26 mouse cellular contexts compared by ENCODE assay signal in the genomic region with DNA sequence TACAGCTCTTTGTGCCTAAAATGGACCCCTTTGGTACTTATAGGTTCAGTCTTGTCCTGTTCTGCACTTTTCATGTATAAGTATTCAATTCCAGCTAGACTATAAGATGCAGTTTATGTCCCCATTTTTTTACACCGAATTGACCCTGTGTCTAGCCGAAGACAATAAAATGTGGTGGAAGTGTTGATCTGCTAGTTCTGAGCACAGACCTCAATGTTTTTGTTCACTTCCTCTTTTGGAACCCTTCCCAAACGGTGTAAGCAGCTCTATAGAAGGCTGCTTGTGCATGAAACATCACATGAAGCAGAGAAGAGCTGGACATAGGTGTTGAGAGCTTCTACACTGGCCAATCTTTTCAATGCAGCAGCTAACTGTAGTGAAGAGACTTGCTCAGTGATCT.
A peak's percentile ranks its signal among the peaks of the same experiment; 100 is the strongest.
DNase-seq lines count a peak whose midpoint lies in the region; ATAC-seq and TF ChIP-seq lines count a peak whose summit lies in the region.
"Had no signal": no experiment of that assay in that cellular context is flagged by ENCODE, and none has a peak within 500 bp of the region (broad histone marks: within the 10 kb centered on the region; RNA-seq: fewer than 3 reads in every experiment).

No protein-coding gene starts in this region.

- no peaks in the 10 kb centered on the region for H3K9me3 ChIP-seq in G1E (replicated peaks)
- H3K9me3 ChIP-seq: forebrain, embryonic 10.5 days; forebrain, embryonic 13.5 days; heart, embryonic 10.5 days; heart, embryonic 13.5 days; hindbrain, embryonic 12.5 days; hindbrain, embryonic 15.5 days had no signal

- no peak for TF ChIP-seq CTCF in G1E (IDR thresholded peaks at IDR 0.05; ENCODE audit: low read depth, low read length)

- no peak for ATAC-seq in G1E (ENCODE audit: extremely low read depth, insufficient number of reproducible peaks, low FRiP score, poor library complexity, severe bottlenecking)
- peak; percentile 73; the same call in 1 of the 2 replicates for ATAC-seq in common myeloid progenitor, adult 5-6 weeks (replicated peaks; ENCODE audit: low read depth, poor library complexity, severe bottlenecking)
- ATAC-seq in megakaryocyte, adult 5-6 weeks (ENCODE audit: poor library complexity, severe bottlenecking) = peak; percentile 30; the same call in 1 of the 2 replicates
- ATAC-seq: activated CD4-positive, CD25-positive, alpha-beta regulatory T cell, adult 4 months; forebrain, embryonic 13.5 days; forebrain, embryonic 16.5 days; intestine, postnatal 0 days had no signal

- peaks cover 16% of the 10 kb centered on the region for H3K4me1 ChIP-seq in G1E (ENCODE audit: insufficient read depth, low read depth, low read length)
- H3K4me1 ChIP-seq: heart, embryonic 10.5 days had no signal

- no peak overlapping the region for H3K4me3 ChIP-seq in G1E (ENCODE audit: low read depth, low read length)
- H3K4me3 ChIP-seq: forebrain, embryonic 10.5 days; forebrain, embryonic 13.5 days; heart, embryonic 10.5 days; heart, embryonic 13.5 days; hindbrain, embryonic 12.5 days; hindbrain, embryonic 15.5 days had no signal

- 0 out of 2 replicates have a peak, but pooled peaks cover 5% of the 10 kb centered on the region for H3K27me3 ChIP-seq in G1E (ENCODE audit: insufficient read depth, low read length)
- H3K27me3 ChIP-seq: forebrain, embryonic 13.5 days; heart, embryonic 13.5 days; hindbrain, embryonic 12.5 days; hindbrain, embryonic 15.5 days had no signal

- H3K36me3 ChIP-seq in G1E (replicated peaks) = no peaks in the 10 kb centered on the region
- H3K36me3 ChIP-seq: forebrain, embryonic 10.5 days; heart, embryonic 10.5 days; heart, embryonic 13.5 days; hindbrain, embryonic 12.5 days; hindbrain, embryonic 15.5 days had no signal

- DNase-seq in 416B (ENCODE audit: low read depth) (peak; percentile 42), G1E (ENCODE audit: low spot score) (peak; percentile 3)
- DNase-seq in lung, postnatal 10 days = no peak
- DNase-seq in cerebellum, adult 8-10 months = no peak
- no peak for DNase-seq in ovary, adult 18-20 months (ENCODE audit: low spot score)
- DNase-seq: adrenal gland, adult 8-10 months; adrenal gland, postnatal 36 days; cerebellum, adult 18-20 months; cerebellum, adult 9-11 months; cerebellum, postnatal 25 days; gastrocnemius, postnatal 10 days; gastrocnemius, postnatal 36 days; heart, adult 18-20 months; heart, postnatal 14 days; heart, postnatal 4 days had no signal

Comparison
In these comparisons a context has a peak if more than half of its experiments do, and no peak if none do; other contexts are left out.
1. DNase-seq: peak in 416B (single experiment) and G1E (single experiment); none in lung, postnatal 10 days (single experiment), cerebellum, adult 8-10 months (single experiment) and ovary, adult 18-20 months (single experiment).